Mouse (Mus musculus) megakaryocyte-erythroid progenitor cell, adult 5-6 weeks (primary cell): ENCODE measurements around the gene Tsc22d4. TPM values are rescaled to one million over a fixed set of nuclear protein-coding genes. Genes with fewer than 3 reads are reported as not detected.

Source experiments
- ATAC-seq: replicated peaks from 2 replicates; pipeline ENCODE4 v1.8.0; 2016; ENCODE audit warnings: mild to moderate bottlenecking, inconsistent platforms; ENCODE audit not compliant: severe bottlenecking, poor library complexity, low FRiP score, low TSS enrichment
- total RNA-seq, 2 experiments: library from RNA; stranded (forward) in 1 of 2; stranded (reverse) in 1 of 2; fragments of 200-1000, 215-1000 nt in 1 of 2; fragments of >200 nt in 1 of 2; fragmentation: Nextera tagmentation in 1 of 2; gene quantifications; 2 replicates each; pipeline ENCODE4 v1.2.3; 2014 to 2017

Tsc22d4 gene
- total RNA-seq, 2 experiments from 2014 or later, result 45.4 to 66.3 TPM

- no peak for ATAC-seq
Observed at GRCm38 (mm10) chr5:137758921-137759534, 13.5 kb downstream of the Tsc22d4 start.

DNA sequence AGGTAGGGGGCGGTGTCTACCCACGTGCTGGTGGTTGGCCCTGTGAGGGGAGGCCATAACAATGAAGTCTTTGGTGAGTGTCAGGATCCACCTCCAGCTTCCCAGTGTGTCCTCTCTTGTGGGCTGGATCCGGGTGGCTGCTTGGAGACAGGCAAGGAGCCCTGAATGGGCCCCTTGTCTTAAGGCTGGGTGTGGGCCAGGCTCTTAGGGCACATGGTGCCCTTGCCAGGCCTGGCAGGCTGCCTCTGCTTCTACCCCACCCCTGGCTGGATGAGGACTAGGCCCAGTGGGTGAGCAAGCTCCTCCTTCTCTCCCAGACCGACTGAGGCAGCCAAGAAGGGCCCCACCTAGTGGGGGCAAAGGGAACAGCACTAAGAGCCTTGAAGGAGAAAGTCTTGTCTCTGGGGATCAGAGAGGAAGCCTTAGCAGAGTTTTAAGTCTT lies 14.5 kb downstream of the Tsc22d4 start:
- ATAC-seq, result peak; percentile 89

- no peak for ATAC-seq
Observed at GRCm38 (mm10) chr5:137764609-137765340, 19.2 kb downstream of the Tsc22d4 start.

DNA sequence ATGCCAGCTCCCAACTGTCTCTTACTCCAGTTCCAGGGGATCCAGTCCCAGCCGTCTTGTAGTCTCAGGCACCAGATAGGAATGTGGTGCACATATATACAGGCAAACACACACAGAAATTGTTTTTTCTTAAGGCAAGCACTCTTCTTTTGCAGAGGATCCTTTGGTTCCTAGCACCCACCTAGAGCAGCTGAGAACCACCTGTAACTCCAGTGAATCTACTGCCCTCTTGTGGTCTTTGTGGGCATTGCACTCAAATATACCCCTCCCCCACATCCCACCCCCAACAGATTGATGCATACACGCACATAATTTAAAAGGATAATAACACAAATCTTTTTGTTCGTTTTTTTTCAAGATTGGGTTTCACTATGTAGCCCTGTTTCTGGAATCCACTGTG lies 20.7 kb downstream of the Tsc22d4 start:
- ATAC-seq, result no peak

GRCm38 (mm10) chr5:137768475-137768874 lies 22.9 kb downstream of the Tsc22d4 start:
- ATAC-seq, result no peak

DNA sequence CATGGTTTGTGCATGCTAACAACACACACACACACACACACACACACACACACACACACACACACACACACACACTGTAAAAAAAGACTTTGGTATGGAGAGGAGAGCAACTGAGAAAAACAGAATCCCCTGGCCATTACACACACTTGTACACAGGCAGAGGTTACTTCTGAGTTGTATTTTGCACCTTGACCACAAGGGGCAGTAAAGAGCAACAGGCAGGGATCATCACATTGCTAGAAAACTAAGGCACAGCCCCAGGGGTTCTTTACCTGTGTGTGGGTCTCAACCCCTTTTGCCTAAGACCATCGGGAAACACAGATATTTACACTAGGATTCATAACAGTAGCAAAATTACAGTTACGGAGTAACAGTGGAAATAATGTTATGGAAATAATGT lies 25.2 kb downstream of the Tsc22d4 start:
- peak; percentile 72 for ATAC-seq

DNA sequence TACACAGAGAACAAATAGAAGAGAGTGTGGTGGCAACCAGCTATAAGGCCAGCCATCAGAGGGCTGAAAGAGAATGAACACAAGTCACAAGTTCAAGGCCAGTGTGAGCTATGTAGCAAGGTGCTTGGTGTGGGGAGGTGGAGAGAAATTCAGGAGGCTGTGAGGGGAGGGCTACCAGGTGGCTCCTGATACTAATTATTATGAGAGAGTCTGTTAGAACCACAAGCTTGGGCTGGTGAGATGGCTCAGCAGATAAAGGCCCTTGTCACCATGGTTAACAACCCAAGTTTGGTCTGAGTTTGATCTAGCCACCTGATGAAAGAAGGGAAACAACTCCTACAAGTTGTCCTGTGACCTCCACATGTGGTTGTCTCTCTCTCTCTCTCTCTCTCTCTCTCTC lies 27.2 kb downstream of the Tsc22d4 start:
- 0 out of 2 replicates have a peak, but pooled peaks have one; percentile 13 for ATAC-seq

GRCm38 (mm10) chr5:137775587-137776290 lies 30.2 kb downstream of the Tsc22d4 start:
- no peak for ATAC-seq

DNA sequence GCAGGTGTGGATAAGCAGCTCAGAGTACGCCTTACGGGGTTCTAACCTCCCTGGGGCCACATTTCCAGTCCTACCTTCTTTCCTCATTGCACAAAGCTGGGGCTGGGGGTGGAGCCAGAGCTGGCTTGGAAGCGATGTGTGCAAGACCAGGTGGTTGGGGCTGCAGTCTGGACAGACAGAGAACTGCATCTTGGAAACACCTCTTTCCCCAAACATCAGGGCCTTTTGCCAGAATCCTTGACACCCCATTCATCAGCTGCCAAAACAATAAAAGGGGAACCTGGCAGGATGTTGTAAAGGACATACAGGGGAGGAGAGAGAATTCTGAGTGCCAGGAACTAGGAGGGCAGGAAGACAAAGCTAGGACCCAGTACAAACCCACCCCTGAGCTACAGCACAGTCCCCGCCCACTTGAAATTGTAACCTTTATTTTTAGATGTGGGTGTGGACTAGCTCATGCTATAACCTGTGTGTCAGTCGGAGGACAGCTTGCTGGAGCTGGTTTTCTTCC lies 30.9 kb downstream of the Tsc22d4 start:
- ATAC-seq, result peak; percentile 54

DNA sequence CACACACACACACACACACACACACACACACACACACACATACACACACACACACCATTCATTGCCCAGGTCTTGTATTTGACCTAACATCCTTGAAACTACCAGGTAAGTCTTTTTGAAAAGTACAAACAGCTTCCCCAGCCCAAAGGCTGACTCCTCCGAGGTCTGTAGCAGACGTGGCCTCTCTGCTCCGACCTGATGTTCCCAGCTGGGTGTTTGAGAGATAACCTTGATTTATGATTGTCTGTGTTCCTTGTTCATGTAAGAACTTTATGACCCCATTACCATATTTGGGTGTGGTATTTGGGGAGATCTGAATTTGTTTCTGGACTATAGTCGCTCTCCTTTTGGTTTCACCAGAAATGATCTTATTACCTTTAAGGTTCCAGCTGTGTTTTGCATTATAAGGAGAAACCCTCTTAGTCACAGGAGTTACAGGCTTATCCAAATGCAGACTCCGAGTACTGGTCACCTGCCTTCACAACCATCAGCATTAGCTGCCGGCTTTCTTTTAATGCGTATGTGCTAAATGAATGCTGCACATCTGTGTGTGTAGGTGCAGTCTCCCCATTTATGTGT lies 31.8 kb downstream of the Tsc22d4 start:
- no peak for ATAC-seq

DNA sequence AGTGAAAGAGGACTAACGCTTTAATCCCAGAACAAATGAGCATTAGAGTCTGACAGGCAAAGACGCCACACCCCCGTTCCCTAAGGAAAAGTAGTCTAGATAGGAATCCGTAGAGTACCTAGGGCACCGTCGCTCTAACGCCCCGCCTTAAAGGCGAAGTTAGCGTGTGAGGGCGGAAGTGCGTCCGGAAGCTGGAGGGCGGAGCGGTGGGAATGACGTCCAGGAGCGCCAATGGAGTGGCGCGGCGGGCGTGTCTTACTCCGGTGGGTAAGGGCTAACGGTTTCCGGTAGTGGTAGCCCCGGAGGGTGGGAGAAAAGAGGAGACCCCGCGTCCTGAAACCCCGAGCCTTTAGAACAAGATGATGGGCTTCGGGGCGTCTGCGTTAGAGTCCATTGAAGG lies 33.1 kb downstream of the Tsc22d4 start, which contains the start of gene Ppp1r35:
Ppp1r35 (plus strand) TSS at position 215 of the 400 bp plus-strand sequence.
- ATAC-seq, result peak; percentile 83

DNA sequence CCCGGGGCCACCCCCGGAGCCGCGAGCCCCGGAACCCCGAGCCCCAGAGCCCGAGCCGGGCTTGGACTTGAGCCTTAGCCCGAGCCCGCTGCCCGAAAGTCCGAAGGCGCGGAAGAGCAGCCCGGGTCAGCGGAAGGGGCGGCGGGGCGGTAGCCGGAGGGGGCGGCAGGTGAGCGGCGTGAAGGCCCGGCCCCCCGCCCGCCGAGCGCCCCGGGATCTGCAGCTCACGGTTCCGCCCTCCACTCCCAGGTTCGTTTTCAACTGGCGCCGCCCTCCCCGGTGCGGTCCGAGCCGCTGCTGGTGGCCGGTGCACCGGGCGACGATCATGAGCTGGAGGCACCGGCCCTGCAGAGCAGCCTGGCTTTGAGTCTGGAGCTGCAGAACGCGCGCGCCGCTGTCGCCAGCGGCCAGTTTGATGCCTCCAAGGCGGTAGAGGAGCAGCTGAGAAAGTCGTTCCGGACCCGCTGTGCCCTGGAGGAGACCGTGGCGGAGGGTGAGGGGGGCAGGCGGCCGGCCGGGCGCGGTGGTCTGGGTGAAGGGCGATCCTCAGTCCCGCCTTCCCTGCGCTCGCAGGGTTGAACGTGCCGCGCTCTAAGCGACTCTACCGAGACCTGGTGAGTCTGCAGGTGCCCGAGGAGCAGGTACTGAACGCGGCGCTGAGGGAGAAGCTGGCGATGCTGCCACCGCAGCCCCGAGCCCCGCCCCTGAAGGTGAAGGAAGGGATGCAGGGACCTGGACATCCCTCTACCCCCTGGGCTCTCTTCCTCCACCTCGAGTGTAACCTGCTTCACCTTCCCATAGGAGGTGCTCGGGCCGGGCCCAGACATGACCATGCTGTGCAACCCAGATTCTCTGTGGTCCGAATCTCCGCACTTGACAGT lies 33.8 kb downstream of the Tsc22d4 start:
- ATAC-seq, result peak; percentile 7; the same call in 1 of the 2 replicates

DNA sequence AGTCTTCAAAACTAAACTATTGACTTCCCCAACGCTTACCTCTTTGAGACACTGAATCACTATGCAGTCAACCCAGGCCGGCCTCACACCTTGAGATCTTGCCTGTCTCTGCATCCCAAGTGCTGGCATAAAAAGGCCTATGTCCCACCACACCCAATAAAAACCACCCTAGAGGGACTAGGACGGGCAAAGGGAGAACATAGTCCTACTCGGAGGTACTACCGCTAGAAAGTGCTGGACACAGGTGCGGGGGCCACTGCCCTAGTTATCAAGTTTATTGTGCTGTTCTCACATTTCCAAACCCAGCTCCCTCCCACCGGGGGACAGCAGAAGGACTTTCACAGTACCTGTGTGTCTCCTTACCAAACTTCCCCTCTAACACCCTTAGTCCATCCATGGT lies 36.1 kb downstream of the Tsc22d4 start:
- no peak for ATAC-seq

- ATAC-seq, result no peak
Observed at GRCm38 (mm10) chr5:137782776-137783522, 37.4 kb downstream of the Tsc22d4 start.

GRCm38 (mm10) chr5:137783901-137784540 lies 38.5 kb downstream of the Tsc22d4 start:
- no peak for ATAC-seq

GRCm38 (mm10) chr5:137784546-137784945 lies 39.0 kb downstream of the Tsc22d4 start:
- ATAC-seq, result no peak

DNA sequence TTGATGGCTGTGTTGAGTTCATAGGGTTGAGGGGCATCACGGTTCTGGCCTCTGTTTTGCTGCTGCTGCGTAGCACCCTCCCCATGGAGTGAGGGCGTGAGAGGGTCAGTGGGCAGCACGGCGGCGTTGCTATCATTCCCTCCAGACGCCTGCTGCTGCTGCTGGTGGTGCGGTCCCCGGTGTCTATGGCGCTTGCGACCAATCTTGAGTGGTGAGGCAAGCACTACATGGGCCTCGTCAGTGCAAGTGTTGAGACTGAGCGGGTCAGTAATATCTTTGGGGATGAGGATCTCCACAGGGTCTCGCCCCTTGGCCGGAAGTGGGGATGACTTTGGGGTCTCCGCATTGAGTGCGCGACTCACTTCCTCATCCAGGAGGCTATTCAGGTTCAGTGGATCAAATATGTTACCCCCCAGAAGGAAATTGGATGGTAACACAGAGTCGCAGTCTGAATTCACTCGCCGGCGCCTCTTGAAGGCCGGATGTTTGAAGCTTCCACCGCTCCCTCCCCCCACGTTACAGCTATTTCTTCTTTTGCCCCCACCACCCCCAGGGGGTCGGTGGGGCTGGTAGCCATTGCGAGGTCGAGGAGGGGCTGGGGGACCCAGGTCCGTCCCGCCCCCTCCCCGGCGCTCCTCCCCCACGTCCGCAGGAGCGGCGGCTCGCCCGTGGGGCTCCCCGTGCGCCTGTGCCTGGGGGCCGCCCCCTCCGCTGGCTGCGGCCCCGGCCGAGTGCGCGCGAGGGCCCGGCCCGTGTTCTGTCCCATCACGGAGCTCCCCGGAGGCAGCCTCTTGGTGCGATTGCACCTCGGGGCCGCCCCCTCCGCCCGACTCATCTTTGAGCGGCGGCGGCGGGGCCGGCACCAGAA lies 39.9 kb downstream of the Tsc22d4 start:
- no peak for ATAC-seq
